Mouse (Mus musculus): ENCODE results near the gene Crocc.

The Crocc gene

GRCm38 (mm10) chr4:141020811-141021613 lies 39.3 kb downstream of the Crocc start:
- DNase-seq (ENCODE audit: low spot score in 2 of 2), result no peak

DNA sequence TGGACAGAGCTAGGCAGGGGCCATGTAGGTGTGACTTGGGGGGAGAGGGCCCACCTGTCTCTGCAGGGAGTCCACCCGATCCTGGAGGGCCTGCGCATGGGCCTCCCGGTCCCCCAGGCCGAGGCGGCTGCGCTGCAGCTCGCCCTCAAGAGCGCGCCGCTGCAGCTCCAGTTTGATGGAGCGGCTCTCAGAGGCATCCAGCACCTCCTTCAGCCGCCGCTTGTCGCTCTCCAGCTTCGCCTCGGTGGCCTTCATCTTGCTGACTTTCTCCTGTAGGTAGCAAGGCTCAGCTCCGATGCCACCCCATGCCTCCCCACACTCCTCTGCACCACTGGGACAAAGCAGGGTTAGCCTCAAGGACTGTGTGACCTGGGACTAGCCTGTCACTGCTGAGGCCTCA lies 40.1 kb downstream of the Crocc start:
- no peak for DNase-seq (ENCODE audit: low spot score in 2 of 2)

DNA sequence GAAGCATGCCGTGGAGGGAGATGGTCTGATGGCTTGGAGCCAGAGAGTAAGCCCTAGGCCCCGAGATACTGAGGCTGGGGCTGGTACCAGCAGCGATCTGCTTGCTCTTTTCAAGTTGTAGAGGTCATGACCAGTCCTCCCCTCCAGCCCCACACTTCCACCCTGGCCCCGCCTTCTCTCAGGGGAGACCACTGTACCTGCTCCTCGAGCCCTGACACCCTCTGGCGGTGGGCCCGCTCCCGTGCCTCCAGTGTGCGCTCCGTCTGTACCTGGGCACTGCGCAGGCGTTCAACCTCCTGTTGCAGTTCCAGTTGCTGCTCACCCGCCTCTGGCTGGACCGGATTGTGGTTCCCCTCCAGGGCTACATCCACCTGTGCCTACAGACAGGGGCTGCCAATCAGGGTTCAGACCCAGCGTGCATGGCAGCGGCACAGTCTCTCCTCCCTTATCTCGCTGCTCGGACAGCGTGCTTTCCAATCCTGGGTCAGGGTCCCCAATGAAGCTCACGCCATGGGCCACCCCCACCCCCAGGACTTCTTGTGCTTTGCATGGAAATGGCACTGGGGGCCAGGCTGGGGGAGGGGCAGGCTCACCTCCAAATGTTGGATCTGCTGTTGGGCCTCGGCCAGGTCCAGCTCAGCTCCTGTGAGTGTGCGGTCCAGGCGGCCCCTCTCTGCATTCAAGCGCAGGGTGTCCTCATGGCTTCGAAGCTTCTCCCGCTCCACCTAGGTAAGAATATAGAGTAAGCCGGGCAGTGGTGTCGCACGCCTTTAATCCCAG lies 42.5 kb downstream of the Crocc start:
- no peak for DNase-seq (ENCODE audit: low spot score in 2 of 2)

GRCm38 (mm10) chr4:141016311-141016710 lies 44.0 kb downstream of the Crocc start:
- DNase-seq (ENCODE audit: low spot score in 2 of 2), result no peak

- DNase-seq (ENCODE audit: low spot score in 2 of 2), result no peak
Measured at GRCm38 (mm10) chr4:141015356-141015755, 45.0 kb downstream of the Crocc start.

- no peak for DNase-seq (ENCODE audit: low spot score in 2 of 2)
Measured at GRCm38 (mm10) chr4:141014856-141015255, 45.5 kb downstream of the Crocc start.

GRCm38 (mm10) chr4:141014114-141014513 lies 46.2 kb downstream of the Crocc start:
- DNase-seq (ENCODE audit: low spot score in 2 of 2), result no peak

GRCm38 (mm10) chr4:141012558-141012957 lies 47.8 kb downstream of the Crocc start:
- no peak for DNase-seq (ENCODE audit: low spot score in 2 of 2)

- DNase-seq (ENCODE audit: low spot score in 2 of 2), result no peak
Measured at GRCm38 (mm10) chr4:141011556-141012328, 48.6 kb downstream of the Crocc start.

DNA sequence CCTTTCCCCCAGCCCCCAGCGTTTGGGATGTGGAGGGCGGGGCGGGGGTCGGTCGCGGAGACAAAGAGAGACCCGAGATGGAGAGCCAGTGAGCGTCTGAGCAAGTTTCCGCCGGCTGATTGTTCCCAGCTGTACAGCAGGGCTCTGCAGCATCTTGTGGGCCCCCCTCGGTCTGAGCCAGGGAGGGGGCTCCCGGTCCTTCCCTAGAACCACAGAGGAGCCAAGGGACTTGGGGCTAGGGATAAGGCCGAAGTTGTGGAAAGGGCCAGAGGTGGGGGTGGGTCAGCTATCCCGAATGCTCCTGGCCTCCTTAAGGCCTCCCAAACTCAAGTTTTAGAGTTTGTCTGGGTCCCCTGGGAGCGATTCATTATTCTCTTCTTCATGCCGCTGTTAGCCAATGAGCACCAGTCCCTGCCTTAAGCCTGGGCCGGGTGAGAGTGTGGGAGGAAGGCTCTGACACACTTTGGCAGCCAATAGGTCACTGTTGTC lies 49.4 kb downstream of the Crocc start:
- DNase-seq (ENCODE audit: low spot score in 2 of 2), result no peak

- no peak for DNase-seq (ENCODE audit: low spot score in 2 of 2)
Measured at GRCm38 (mm10) chr4:141010526-141010925, 49.8 kb downstream of the Crocc start.

GRCm38 (mm10) chr4:141010118-141010517 lies 50.2 kb downstream of the Crocc start, which contains the start of gene Mfap2:
Mfap2 (plus strand) TSS chr4:141010418.
- DNase-seq (ENCODE audit: low spot score in 2 of 2), result no peak

GRCm38 (mm10) chr4:141008028-141008427 lies 52.3 kb downstream of the Crocc start:
- DNase-seq (ENCODE audit: low spot score in 2 of 2), result no peak

DNA sequence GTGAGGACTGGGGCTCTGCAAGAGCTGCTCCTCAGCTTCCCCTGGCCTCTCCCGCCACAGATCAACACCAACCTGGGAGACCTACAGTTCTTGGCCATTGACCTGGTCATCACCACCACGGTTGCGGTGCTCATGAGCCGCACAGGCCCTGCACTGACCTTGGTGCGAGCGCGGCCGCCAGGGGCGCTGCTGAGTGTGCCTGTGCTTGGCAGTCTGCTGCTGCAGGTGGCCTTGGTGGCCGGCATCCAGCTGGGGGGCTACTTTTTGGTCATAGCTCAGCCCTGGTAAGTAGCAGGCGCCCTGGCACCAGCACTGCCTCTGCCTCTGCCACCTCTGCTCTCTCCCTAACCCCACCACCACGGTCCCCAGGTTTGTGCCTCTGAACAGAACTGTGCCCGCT lies 54.4 kb downstream of the Crocc start:
- DNase-seq (ENCODE audit: low spot score in 2 of 2), result no peak

DNA sequence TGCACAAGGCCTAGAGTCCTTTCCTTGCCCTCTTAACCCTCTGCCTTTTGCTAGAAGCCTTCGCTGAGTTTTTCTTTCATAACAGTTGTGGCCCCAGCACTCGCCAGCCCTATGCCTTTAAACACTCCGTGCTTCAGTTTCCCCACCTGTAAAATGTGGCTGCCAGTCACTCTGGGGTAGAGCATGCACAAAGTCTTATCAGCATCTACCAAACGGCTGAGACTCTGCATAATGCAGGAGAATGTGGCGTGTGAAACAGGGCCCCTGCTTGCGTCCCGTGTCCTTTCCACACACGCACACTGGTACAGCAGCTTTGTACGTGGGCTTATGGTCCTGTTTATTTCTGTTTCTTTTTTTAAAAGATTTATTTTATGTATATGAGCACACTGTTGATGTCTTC lies 63.5 kb downstream of the Crocc start:
- no peak for DNase-seq (ENCODE audit: low spot score in 2 of 2)

- no peak for DNase-seq (ENCODE audit: low spot score in 2 of 2)
Measured at GRCm38 (mm10) chr4:140995811-140996210, 64.5 kb downstream of the Crocc start.

- no peak for DNase-seq (ENCODE audit: low spot score in 2 of 2)
Measured at GRCm38 (mm10) chr4:140993846-140994245, 66.5 kb downstream of the Crocc start.

DNA sequence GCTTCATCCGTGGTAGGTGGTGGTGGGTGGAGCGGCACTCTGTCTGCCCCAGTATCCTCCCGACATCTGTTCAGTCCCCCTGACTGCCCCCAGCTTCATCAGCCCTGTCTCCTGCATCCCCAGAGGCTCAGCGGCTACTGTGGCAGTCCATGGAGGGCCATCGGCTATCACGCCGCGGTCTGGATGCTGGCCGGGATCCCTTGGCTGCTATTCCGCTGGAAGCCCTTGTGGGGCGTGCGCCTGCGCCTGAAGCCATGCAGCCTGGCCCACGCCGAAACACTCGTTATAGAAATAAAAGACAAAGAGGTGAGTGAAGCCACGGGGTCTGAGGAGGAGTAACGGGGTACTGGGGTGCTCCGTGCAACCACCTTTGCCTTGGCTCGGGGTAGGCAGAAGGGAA lies 68.1 kb downstream of the Crocc start:
- no peak for DNase-seq (ENCODE audit: low spot score in 2 of 2)

DNA sequence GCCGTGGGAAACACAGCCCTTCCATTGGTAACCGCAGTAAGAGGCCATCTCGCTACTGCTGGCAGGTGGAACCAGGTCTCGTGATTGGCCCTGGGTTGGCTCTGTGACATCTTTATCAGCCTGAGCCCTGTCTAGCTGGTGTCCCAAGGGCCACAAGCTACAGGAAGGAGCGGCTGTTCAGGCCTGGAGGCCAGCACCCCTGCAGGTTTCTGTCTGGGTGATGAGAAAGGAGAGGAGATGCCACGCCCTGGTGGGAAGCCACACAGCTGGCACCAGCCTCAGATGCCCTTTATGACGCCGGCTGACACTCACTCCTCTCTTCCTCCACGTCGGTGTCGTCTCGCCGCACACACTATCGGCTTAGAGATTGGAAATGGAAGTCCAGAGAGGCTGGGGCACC lies 70.9 kb downstream of the Crocc start:
- DNase-seq (ENCODE audit: low spot score in 2 of 2), result no peak

- no peak for DNase-seq (ENCODE audit: low spot score in 2 of 2)
Measured at GRCm38 (mm10) chr4:140988706-140989290, 71.6 kb downstream of the Crocc start.

DNA sequence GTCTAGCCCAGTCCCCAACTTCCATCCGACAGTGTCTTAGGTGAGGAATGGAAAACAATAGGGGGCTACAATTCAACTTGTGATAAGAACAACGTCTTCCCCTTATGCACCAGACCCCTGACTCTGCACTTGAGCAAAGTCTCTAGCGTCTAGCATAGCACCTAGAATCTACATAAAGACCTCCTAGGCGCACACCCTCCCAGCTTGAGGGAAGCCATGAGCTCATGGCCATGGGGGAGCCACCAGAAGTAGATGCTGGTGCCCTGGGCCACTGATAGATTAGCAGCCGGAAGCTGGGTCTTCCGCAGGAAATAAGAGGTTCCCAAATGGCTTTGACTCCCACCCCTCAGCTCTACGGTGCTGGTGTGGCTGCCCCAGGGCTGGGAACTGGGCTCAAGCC lies 72.9 kb downstream of the Crocc start:
- no peak for DNase-seq (ENCODE audit: low spot score in 2 of 2)
